Mouse (Mus musculus) neural tube, embryonic 11.5 days (tissue): ENCODE data around the gene Tom1l1. TPM values are rescaled to one million over a fixed set of nuclear protein-coding genes. Genes with fewer than 3 reads are reported as not detected.
A peak's percentile ranks its signal among the peaks of the same experiment; 100 is the strongest.

Experiments
- ATAC-seq: fragments of 200-750 bp; cut with Nextera tagmentation; 2 replicates; pipeline ENCODE4 v1.8.0; 2017; ENCODE audit warnings: moderate number of reproducible peaks, mild to moderate bottlenecking, moderate TSS enrichment, moderate library complexity; ENCODE audit not compliant: insufficient read depth, low FRiP score, low TSS enrichment
- DNase-seq: peaks from one replicate; pipeline ENCODE4 v3.0.0-alpha.2; 2015; ENCODE audit warnings: low spot score
- H3K27ac ChIP-seq: fragments of 300-500 bp; sonication (generic); 2 replicates; pipeline ENCODE4 v1.5.1; 2014; ENCODE audit warnings: low read depth, mild to moderate bottlenecking, low read length
- H3K27me3 ChIP-seq: fragments of 300-500 bp; sonication (generic); 2 replicates; pipeline ENCODE4 v1.6.1; 2014; ENCODE audit warnings: mild to moderate bottlenecking, low read length, mixed read lengths; ENCODE audit not compliant: control insufficient read depth, insufficient read depth
- H3K36me3 ChIP-seq: fragments of 300-500 bp; sonication (generic); 2 replicates; pipeline ENCODE4 v1.6.1; 2014; ENCODE audit warnings: mild to moderate bottlenecking, low read length, moderate library complexity, mixed read lengths; ENCODE audit not compliant: control insufficient read depth, insufficient read depth
- H3K4me1 ChIP-seq: fragments of 300-500 bp; sonication (generic); 2 replicates; pipeline ENCODE4 v1.6.1; 2014; ENCODE audit warnings: low read length, mixed read lengths; ENCODE audit not compliant: control insufficient read depth, insufficient read depth
- H3K4me2 ChIP-seq: fragments of 300-500 bp; sonication (generic); 2 replicates; pipeline ENCODE4 v1.6.1; 2014; ENCODE audit warnings: low read depth, mild to moderate bottlenecking, moderate library complexity
- H3K4me3 ChIP-seq: fragments of 300-500 bp; sonication (generic); 2 replicates; pipeline ENCODE4 v1.5.1; 2014; ENCODE audit warnings: low read depth, low read length
- H3K9ac ChIP-seq: fragments of 300-500 bp; sonication (generic); 2 replicates; pipeline ENCODE4 v1.6.1; 2014; ENCODE audit warnings: mild to moderate bottlenecking, low read length
- H3K9me3 ChIP-seq: fragments of 300-500 bp; sonication (generic); 2 replicates; pipeline ENCODE4 v1.6.1; 2016; ENCODE audit warnings: low read length; ENCODE audit not compliant: control insufficient read depth
- WGBS: fragments of 180-500 bp; shearing (Covaris S2); extraction: QIAGEN DNeasy Blood & Tissue Kit; methylation state at CpG from one replicate; pipeline ENCODE4 v1.1.7; 2014; 5-methylcytosine and 5-hydroxymethylcytosine counted together
- polyA plus RNA-seq: library from polyadenylated mRNA; unstranded; fragments of >200 nt; fragmentation: Nextera tagmentation; extraction: Ambion mirVana; gene quantifications from 2 replicates; pipeline ENCODE4 v1.2.1, GENCODE M21; 2014

Tom1l1 gene
- polyA plus RNA-seq, 1 experiment from 2014 or later = 20.1 TPM

GRCm38 (mm10) chr11:90681171-90681570 is 7.0 kb downstream of the Tom1l1 start:
- ATAC-seq (no peak), DNase-seq (no peak)
- no peak overlapping the region for H3K4me2 ChIP-seq
- H3K27ac ChIP-seq = no peak overlapping the region
- H3K9ac ChIP-seq = no peak overlapping the region
- no peaks in the 10 kb centered on the region for H3K36me3 ChIP-seq
- H3K9me3 ChIP-seq = no peaks in the 10 kb centered on the region
- no peak overlapping the region for H3K4me3 ChIP-seq
- no peaks in the 10 kb centered on the region for H3K27me3 ChIP-seq
- H3K4me1 ChIP-seq = no peaks in the 10 kb centered on the region

DNA sequence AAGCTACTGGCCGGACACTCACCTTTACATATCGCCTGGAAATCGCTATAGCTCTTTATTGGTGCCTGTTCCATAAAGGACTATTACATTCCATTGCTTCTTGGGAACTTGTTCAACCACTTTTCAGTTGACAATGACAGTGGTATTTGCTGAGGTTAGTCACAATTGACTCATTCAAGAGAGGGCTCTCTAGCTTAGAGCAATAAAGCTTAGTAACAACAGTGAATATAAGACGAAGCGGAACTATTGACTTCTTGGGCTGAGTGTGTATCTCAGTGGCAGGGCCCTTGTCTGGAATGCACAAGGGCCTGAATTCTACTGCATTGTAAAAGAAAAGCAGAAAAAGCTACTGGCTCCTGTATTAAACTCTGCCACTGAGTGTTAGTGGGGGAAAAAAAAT is 9.6 kb downstream of the Tom1l1 start:
- no peak for DNase-seq
- no peak overlapping the region for H3K27ac ChIP-seq
- no peaks in the 10 kb centered on the region for H3K36me3 ChIP-seq
- no peak for ATAC-seq
- H3K9me3 ChIP-seq = no peaks in the 10 kb centered on the region
- no peak overlapping the region for H3K4me2 ChIP-seq
- H3K9ac ChIP-seq = no peak overlapping the region
- H3K4me1 ChIP-seq = no peaks in the 10 kb centered on the region
- no peak overlapping the region for H3K4me3 ChIP-seq
- no peaks in the 10 kb centered on the region for H3K27me3 ChIP-seq
- 89% methylated on average over 5 of the region's 5 CpGs for WGBS

DNA sequence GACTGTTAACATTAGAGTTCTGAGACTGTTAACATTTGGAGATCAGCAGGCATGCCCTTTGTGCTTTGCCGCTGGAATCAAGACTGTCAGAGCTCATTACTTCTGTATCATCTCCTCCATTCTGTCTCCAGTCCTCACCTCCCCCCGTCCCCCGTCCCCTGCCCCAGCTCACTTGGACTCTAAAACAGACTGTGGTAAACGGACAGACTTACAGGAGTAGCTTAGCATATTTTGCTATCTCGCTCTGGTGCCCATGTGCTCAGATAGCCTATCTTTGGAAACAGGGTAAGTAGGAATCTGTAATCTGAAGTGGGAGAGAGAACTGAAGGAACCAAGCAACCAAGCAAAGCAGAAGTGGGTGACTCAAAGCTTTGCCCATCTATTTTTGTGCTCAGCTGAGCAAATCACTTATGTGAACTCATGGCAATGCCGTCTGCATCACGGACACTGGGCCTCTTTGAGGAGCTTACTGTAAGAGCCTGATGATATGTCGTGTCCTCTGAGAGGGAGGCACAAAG is 10.3 kb downstream of the Tom1l1 start:
- H3K9me3 ChIP-seq = no peaks in the 10 kb centered on the region
- H3K4me3 ChIP-seq = no peak overlapping the region
- ATAC-seq (no peak), DNase-seq (no peak)
- H3K4me1 ChIP-seq = no peaks in the 10 kb centered on the region
- H3K4me2 ChIP-seq = no peak overlapping the region
- H3K27ac ChIP-seq = no peak overlapping the region
- H3K27me3 ChIP-seq = no peaks in the 10 kb centered on the region
- H3K36me3 ChIP-seq = no peaks in the 10 kb centered on the region
- no peak overlapping the region for H3K9ac ChIP-seq
- 70% methylated on average over 8 of the region's 8 CpGs for WGBS

DNA sequence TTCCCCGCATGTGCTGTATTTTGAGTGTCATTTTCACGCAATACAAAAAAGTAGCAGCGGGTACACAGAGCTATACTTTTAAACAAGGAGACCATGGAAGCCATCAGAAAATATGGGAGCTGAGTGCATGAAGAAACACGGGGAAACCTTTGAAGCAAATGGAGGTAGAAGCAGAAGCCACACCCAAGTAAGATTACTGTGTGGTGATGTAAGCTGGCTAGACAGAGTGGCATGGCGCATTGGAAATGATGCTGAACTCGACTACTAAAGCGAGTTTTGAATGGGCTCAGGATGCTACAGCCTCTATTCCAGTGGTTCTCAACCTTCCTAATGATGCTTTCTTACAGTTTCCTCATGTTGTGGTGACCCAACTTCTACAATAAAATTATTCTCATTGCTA is 11.1 kb downstream of the Tom1l1 start:
- Histone ChIP-seq H3K4me2 (no peak overlapping the region), H3K4me1 (no peaks in the 10 kb centered on the region), H3K27me3 (no peaks in the 10 kb centered on the region), H3K36me3 (no peaks in the 10 kb centered on the region), H3K9me3 (no peaks in the 10 kb centered on the region), H3K9ac (no peak overlapping the region), H3K4me3 (no peak overlapping the region), H3K27ac (no peak overlapping the region)
- ATAC-seq (no peak), DNase-seq (no peak)
- 95% methylated on average over 7 of the region's 7 CpGs for WGBS

DNA sequence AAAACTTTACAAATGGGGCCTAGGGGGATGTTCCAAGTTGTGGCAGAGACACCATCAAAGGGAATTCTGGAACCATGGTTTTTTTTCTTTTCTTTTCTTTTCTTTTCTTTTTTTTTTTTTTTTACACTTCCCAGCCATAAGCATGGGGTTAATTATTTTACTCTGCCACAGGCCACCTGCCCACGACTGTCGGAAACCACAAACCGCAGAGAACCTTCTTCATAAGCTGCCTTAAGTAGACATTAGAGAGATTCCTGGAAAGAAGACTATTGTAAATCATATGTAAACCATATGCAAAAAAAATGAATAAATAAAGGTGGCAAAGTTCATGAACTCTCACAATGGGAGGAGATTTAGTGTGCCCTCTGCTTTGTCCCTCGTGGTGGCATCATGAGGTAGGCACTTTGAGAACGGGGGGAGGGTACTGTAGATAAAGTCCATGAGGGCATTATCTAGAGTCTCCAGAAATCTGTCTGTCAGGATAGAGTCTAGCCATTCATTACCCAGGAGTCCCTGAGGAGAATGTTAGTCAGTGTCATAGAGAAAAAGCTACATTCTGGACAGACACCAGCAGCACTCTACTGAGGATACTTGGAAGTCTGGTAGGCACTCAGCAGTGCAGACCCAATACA is 12.6 kb downstream of the Tom1l1 start:
- H3K4me3 ChIP-seq = no peak overlapping the region
- no peak overlapping the region for H3K4me2 ChIP-seq
- no peak for DNase-seq
- no peak overlapping the region for H3K27ac ChIP-seq
- no peaks in the 10 kb centered on the region for H3K9me3 ChIP-seq
- H3K27me3 ChIP-seq = no peaks in the 10 kb centered on the region
- 78% methylated on average over 5 of the region's 5 CpGs for WGBS
- no peak overlapping the region for H3K9ac ChIP-seq
- no peaks in the 10 kb centered on the region for H3K4me1 ChIP-seq
- no peaks in the 10 kb centered on the region for H3K36me3 ChIP-seq
- ATAC-seq = no peak

DNA sequence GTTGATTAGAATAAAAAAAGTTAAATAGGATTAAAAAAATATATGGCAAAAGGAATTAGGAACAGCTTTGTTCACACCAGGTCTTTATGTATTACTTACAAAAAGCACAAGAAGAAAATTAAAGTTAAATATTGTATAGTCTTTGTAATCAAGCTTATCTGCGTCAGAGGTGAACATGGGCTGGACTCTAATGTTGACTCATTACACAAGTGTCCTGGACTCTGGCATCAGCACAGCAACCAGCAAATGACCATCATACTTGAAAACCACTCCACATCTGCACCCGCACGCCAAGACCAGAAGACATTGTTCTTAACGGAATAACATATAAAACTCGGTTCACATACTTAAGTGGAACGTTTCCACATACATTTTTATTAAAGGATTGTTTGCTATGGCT is 20.8 kb downstream of the Tom1l1 start:
- DNase-seq = no peak
- no peaks in the 10 kb centered on the region for H3K27me3 ChIP-seq
- H3K4me3 ChIP-seq = no peak overlapping the region
- no peak overlapping the region for H3K9ac ChIP-seq
- H3K9me3 ChIP-seq = no peaks in the 10 kb centered on the region
- no peak overlapping the region for H3K4me2 ChIP-seq
- WGBS = 93% methylated on average over 6 of the region's 6 CpGs
- no peak for ATAC-seq
- no peak overlapping the region for H3K27ac ChIP-seq
- H3K4me1 ChIP-seq = peaks cover 18% of the 10 kb centered on the region
- no peaks in the 10 kb centered on the region for H3K36me3 ChIP-seq

- Histone ChIP-seq H3K27me3 (no peaks in the 10 kb centered on the region), H3K36me3 (no peaks in the 10 kb centered on the region), H3K4me3 (no peak overlapping the region), H3K9ac (no peak overlapping the region), H3K9me3 (no peaks in the 10 kb centered on the region), H3K27ac (no peak overlapping the region), H3K4me2 (no peak overlapping the region), H3K4me1 (peaks cover 18% of the 10 kb centered on the region)
- 84% methylated on average over 4 of the region's 4 CpGs for WGBS
- ATAC-seq (no peak), DNase-seq (no peak)
Observed at GRCm38 (mm10) chr11:90666916-90667315, 21.2 kb downstream of the Tom1l1 start.

DNA sequence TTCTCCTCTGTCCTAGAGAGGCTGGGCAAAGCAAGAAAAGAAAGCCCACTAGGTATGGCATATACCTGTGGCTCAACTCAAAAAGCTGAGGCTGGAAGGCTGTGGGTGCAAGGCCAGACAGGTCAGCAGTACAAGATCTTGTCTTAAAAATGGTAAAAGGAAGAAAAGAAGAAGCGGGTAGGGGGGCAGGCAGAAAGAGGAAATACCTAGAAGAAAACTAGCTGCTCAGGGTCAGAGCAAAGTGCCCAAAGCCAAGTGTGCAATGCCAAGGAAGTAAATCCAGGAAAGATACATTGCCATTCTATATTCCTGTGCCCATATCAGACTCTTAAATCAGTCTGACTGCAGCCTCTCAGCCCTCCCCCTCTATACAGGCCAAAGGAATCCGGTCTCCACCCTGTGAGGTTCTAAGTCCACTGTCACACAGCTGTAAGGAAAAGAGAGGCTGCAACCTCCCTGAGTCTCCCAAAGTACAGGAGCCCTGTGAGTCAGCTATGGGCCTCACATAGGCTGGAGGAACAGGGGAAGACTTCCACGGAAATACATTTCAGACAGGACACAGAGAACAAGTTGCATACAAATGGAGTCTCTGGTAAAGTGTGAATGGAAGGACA is 21.9 kb downstream of the Tom1l1 start:
- H3K36me3 ChIP-seq = no peaks in the 10 kb centered on the region
- H3K27me3 ChIP-seq = no peaks in the 10 kb centered on the region
- H3K4me2 ChIP-seq = no peak overlapping the region
- ATAC-seq = no peak
- H3K9ac ChIP-seq = no peak overlapping the region
- H3K9me3 ChIP-seq = no peaks in the 10 kb centered on the region
- no peak for DNase-seq
- peaks cover 18% of the 10 kb centered on the region for H3K4me1 ChIP-seq
- H3K4me3 ChIP-seq = no peak overlapping the region
- 70% methylated on average over 3 of the region's 3 CpGs for WGBS
- H3K27ac ChIP-seq = no peak overlapping the region

DNA sequence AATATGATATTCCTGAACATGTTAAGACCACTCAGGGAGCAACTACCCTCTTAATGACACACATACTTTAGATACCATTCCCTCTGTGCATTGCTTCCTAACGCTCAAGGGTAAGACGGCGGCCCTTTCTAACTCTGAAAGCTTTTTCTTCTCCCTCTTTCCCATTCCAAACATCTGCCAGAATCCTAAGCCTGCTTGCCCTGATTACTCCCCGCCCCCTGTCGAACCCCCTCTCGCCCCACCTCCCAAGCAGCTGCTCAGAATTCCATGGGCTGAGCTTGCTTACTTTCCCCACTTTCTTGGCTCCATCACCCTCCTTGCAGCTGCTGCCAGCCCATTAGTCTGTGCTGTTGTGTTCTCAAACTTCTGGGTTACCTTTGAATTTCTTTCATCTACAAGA is 23.0 kb downstream of the Tom1l1 start:
- peak; percentile 40 for DNase-seq

More for the DNA sequence above, 23.0 kb downstream of the Tom1l1 start:
- Histone ChIP-seq H3K27me3 (no peaks in the 10 kb centered on the region), H3K4me3 (no peak overlapping the region), H3K36me3 (no peaks in the 10 kb centered on the region), H3K27ac (no peak overlapping the region), H3K9me3 (no peaks in the 10 kb centered on the region), H3K9ac (no peak overlapping the region), H3K4me1 (peaks cover 18% of the 10 kb centered on the region), H3K4me2 (no peak overlapping the region)
- no peak for ATAC-seq
- 8% methylated on average over 6 of the region's 6 CpGs for WGBS
